Mouse (Mus musculus) liver, adult 2 months (tissue): Measurements from ENCODE around the gene Foxred2. TPM values are rescaled to one million over a fixed set of nuclear protein-coding genes. Genes with fewer than 3 reads are reported as not detected.

Experiments
- DNase-seq: peaks from one replicate; pipeline ENCODE4 v3.0.0-alpha.2; 2011; ENCODE audit warnings: low read depth, low spot score; ENCODE audit errors: extremely low read depth
- H3K27ac ChIP-seq: fragments of 200-500 bp; replicated peaks from 2 replicates; pipeline ENCODE4 v1.5.1; 2012; ENCODE audit warnings: low read depth, mild to moderate bottlenecking, control low read depth, inconsistent platforms, low read length; ENCODE audit not compliant: insufficient read depth
- H3K27me3 ChIP-seq: fragments of 200-500 bp; 2 replicates; pipeline ENCODE4 v1.6.1; 2012; ENCODE audit warnings: mild to moderate bottlenecking, moderate library complexity, low read length, inconsistent platforms; ENCODE audit not compliant: control insufficient read depth, insufficient read depth
- H3K36me3 ChIP-seq: fragments of 200-500 bp; 2 replicates; pipeline ENCODE4 v1.6.1; 2012; ENCODE audit warnings: low read length, inconsistent platforms; ENCODE audit not compliant: control insufficient read depth, insufficient read depth
- H3K4me1 ChIP-seq: fragments of 200-500 bp; 2 replicates; pipeline ENCODE4 v1.6.1; 2011; ENCODE audit warnings: low read length; ENCODE audit not compliant: control insufficient read depth, insufficient read depth
- H3K4me3 ChIP-seq: fragments of 200-500 bp; 2 replicates; pipeline ENCODE4 v1.5.1; 2011; ENCODE audit warnings: low read depth, mild to moderate bottlenecking, control low read depth, low read length, moderate library complexity; ENCODE audit not compliant: insufficient read depth
- H3K79me2 ChIP-seq: fragments of 200-500 bp; 2 replicates; pipeline ENCODE4 v1.6.1; 2012; ENCODE audit warnings: inconsistent platforms, mild to moderate bottlenecking, low read length, moderate library complexity; ENCODE audit not compliant: control insufficient read depth, insufficient read depth
- H3K9ac ChIP-seq: fragments of 200-500 bp; 2 replicates; pipeline ENCODE4 v1.6.1; 2012; ENCODE audit warnings: low read depth, mild to moderate bottlenecking, control low read depth, inconsistent platforms, low read length
- CTCF ChIP-seq: fragments of 200-500 bp; IDR thresholded peaks from 2 replicates; pipeline ENCODE4 v1.5.1; 2011; ENCODE audit warnings: low read depth, low read length, control low read depth
- POLR2A ChIP-seq: fragments of 200-500 bp; IDR thresholded peaks from 2 replicates; pipeline ENCODE4 v1.6.1; 2011; ENCODE audit warnings: low read length, control low read depth; ENCODE audit not compliant: insufficient read depth; ENCODE audit errors: extremely low read depth
- WGBS: fragments of 180-500 bp; shearing (Covaris S2); methylation state at CpG from one replicate; pipeline ENCODE4 v1.1.7; 2018; 5-methylcytosine and 5-hydroxymethylcytosine counted together
- polyA plus RNA-seq: library from polyadenylated mRNA; depleted of rRNA; stranded (reverse); fragments of >200 nt; gene quantifications from 2 replicates; pipeline ENCODE4 v1.2.3, GENCODE M21; 2012
- total RNA-seq: library from RNA; depleted of rRNA; stranded (reverse); fragments of >200 nt; gene quantifications from 2 replicates; pipeline ENCODE4 v1.2.3, GENCODE M21; 2014

Foxred2 gene
- total and polyA plus RNA-seq, 2 experiments: 0.18 TPM

GRCm38 (mm10) chr15:77981181-77981680, 24.7 kb upstream of the Foxred2 start:
- TF ChIP-seq POLR2A (no peak), CTCF (no peak)
- H3K4me1 ChIP-seq: no peaks in the 10 kb centered on the region
- H3K4me3 ChIP-seq: no peak overlapping the region
- H3K27ac ChIP-seq: no peak overlapping the region
- no peak overlapping the region for H3K9ac ChIP-seq
- H3K27me3 ChIP-seq: no peaks in the 10 kb centered on the region
- 62% methylated on average over 5 of the region's 5 CpGs for WGBS
- no peaks in the 10 kb centered on the region for H3K36me3 ChIP-seq
- no peaks in the 10 kb centered on the region for H3K79me2 ChIP-seq
- DNase-seq: no peak

GRCm38 (mm10) chr15:77979427-77979865, 22.9 kb upstream of the Foxred2 start:
- no peak overlapping the region for H3K27ac ChIP-seq
- no peaks in the 10 kb centered on the region for H3K79me2 ChIP-seq
- H3K9ac ChIP-seq: no peak overlapping the region
- WGBS: 81% methylated on average over 10 of the region's 10 CpGs
- TF ChIP-seq POLR2A (no peak), CTCF (no peak)
- H3K27me3 ChIP-seq: no peaks in the 10 kb centered on the region
- no peak for DNase-seq
- H3K4me1 ChIP-seq: no peaks in the 10 kb centered on the region
- H3K36me3 ChIP-seq: no peaks in the 10 kb centered on the region
- no peak overlapping the region for H3K4me3 ChIP-seq

DNA sequence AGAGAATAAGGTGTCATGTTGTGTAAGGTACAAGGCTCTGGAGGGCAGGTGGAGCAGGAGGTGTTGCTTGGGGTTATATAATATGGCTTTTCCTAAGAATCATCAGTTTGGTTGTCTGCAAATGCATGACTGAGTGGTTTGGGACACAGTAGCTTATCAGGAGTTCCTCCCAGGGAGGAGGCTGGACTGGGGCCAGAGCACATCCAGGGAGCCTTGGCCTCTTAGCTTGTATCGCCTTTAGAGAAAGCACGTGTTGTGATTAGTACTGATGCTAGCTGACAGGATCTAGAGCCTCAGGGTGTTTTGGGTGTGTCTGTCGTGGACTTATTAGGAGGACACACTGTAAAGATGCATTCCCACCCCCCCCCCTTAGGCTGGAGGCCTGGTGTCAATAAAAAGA, 21.1 kb upstream of the Foxred2 start:
- Histone ChIP-seq H3K4me3 (no peak overlapping the region), H3K4me1 (no peaks in the 10 kb centered on the region), H3K27ac (no peak overlapping the region), H3K27me3 (no peaks in the 10 kb centered on the region), H3K36me3 (no peaks in the 10 kb centered on the region), H3K79me2 (no peaks in the 10 kb centered on the region), H3K9ac (no peak overlapping the region)
- no peak for TF ChIP-seq POLR2A
- no peak for TF ChIP-seq CTCF
- WGBS: 71% methylated on average over 3 of the region's 3 CpGs
- DNase-seq: no peak

DNA sequence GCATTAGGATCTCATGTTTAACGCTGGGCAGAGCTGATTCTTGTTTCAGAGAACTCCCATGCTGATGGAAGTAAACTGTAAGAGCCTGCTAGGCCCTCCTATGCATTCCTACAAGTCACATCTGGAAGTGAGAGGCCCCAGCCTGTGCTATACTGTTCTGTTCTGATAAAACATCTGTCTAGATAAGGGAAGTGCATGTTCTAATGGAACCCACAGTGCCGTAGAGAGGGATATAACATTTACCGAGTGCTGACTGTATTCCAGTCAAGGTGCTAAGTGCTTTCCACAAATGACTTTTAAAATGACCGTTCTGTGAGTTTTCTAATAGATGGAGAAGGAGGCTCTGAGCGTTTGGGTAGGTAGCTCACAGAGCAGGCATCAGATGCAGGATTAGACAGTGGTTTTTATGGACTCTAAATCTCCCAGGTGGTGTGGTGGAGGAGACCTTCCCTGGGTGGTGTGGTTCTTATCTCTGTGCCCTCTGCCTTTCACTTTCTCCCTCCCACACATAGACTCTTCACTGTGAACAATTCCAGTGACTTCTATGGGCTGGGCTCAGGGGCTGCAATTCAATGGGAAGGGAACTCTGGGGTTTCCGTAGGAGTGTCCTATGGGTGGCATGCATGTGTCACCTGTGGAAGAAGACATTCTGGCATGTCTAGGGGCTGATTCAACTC, 17.8 kb upstream of the Foxred2 start:
- 77% methylated on average over 6 of the region's 6 CpGs for WGBS
- peaks cover 10% of the 10 kb centered on the region for H3K4me1 ChIP-seq
- TF ChIP-seq POLR2A (no peak), CTCF (no peak)
- H3K27ac ChIP-seq: no peak overlapping the region
- H3K27me3 ChIP-seq: no peaks in the 10 kb centered on the region
- no peak overlapping the region for H3K4me3 ChIP-seq
- DNase-seq: no peak
- peaks cover 11% of the 10 kb centered on the region; the same call in 1 of the 2 replicates for H3K79me2 ChIP-seq
- H3K9ac ChIP-seq: no peak overlapping the region
- H3K36me3 ChIP-seq: no peaks in the 10 kb centered on the region

DNA sequence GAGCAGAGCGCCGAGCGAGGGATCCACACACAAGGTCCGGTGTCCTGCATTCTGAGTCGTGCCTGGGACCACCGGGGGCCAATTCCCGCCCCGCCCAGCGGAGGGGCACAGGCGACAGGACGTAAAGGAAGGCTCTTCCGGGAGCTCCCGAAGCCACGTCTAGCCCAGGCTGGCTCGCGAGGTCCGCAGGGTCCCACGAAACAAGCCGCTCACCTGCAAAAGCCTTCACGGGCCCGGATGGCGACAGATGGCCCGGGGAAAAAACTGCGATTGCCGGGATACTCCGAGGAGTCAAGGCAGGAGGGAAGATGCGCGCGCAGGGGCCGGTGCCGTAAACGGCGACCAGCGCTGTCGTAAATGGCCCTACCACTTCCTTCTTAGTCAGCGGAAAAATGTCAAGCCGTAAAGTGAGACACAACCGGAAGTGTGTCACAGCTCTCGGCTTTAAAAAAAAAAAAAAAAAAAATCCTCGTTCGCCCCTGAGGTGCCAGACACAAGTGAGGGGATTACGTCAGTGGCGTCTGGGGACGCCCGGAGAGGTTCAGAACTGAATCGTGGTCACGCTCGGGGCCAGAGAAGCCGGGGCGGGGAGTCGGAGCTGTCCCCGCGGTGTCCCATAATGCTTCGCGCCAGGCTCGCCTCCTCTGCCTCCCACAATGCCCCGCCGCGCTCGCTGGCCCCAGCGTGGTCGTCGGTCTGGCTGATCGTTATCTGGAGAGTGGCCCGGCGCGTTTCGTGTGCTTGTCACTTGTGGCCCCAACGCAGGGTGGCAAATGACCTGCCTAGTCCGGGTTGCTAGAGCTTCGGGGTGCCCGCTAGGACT, 14.2 kb upstream of the Foxred2 start, which contains the start of gene Eif3d:
TSS of gene Eif3d (minus strand) at position 344 of the 823 bp plus-strand sequence.
- H3K27ac ChIP-seq: peak within 1 kb of the TSS; percentile 100
- peaks cover 23% of the 10 kb centered on the region for H3K36me3 ChIP-seq
- H3K9ac ChIP-seq: peak within 1 kb of the TSS; percentile 96
- H3K4me3 ChIP-seq: peak within 1 kb of the TSS; percentile 95
- DNase-seq: peak; percentile 84
- no peaks in the 10 kb centered on the region for H3K27me3 ChIP-seq
- WGBS: under 1% methylated on average over 72 of the region's 72 CpGs
- peaks cover 13% of the 10 kb centered on the region for H3K4me1 ChIP-seq
- TF ChIP-seq POLR2A: peak; percentile 53
- TF ChIP-seq CTCF: no peak
- peaks cover 14% of the 10 kb centered on the region; the same call in 1 of the 2 replicates for H3K79me2 ChIP-seq
